Mouse (Mus musculus): Measurements from ENCODE around the gene Pllp.

GRCm38 (mm10) chr8:94699366-94699765, 3.3 kb upstream of the Pllp start:
- TF ChIP-seq POLR2A (IDR thresholded peaks at IDR 0.05; ENCODE audit: borderline replicate concordance, insufficient read depth, low read length): no peak
- TF ChIP-seq CTCF (IDR thresholded peaks at IDR 0.05; ENCODE audit: borderline replicate concordance, insufficient read depth, low read depth, low read length): no peak
